Mouse (Mus musculus): ENCODE data around the gene Cx3cl1. TPM values are rescaled to one million over a fixed set of nuclear protein-coding genes. Genes with fewer than 3 reads are reported as not detected.

Gene Cx3cl1
- polyA plus RNA-seq, 1 experiment = 30.9 TPM

DNA sequence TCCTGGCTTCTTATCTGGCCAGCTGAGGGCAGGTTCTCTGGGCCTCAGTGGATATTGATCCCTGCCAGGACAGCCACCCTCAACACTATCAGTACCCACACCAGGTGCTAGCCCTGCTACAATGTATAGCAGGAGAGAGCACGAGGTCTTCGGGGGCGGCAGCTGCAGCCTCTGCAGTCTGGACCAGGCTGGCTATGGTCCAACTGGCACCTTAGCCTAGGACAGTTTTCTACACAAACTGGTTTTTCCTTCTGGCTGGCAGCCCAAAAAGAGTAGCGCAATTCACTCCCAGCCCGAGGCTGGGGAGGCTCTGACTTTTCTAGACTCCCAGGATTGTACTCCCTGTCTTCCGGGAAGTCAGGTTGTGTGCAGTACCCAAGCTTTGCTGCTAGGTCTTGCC, 864 bp upstream of the Cx3cl1 start:
- no peak overlapping the region for H3K4me3 ChIP-seq (ENCODE audit: insufficient read depth, low read length)
- TF ChIP-seq POLR2A (IDR thresholded peaks at IDR 0.05; ENCODE audit: low read depth, low read length) (no peak), CTCF (IDR thresholded peaks at IDR 0.05; ENCODE audit: borderline replicate concordance, insufficient read depth, low read length) (no peak)
- no peak overlapping the region for H3K27ac ChIP-seq (ENCODE audit: insufficient read depth, low read length)
- peaks cover 11% of the 10 kb centered on the region; the same call in 1 of the 2 replicates for H3K4me1 ChIP-seq (ENCODE audit: control insufficient read depth, insufficient read depth, low read length)

DNA sequence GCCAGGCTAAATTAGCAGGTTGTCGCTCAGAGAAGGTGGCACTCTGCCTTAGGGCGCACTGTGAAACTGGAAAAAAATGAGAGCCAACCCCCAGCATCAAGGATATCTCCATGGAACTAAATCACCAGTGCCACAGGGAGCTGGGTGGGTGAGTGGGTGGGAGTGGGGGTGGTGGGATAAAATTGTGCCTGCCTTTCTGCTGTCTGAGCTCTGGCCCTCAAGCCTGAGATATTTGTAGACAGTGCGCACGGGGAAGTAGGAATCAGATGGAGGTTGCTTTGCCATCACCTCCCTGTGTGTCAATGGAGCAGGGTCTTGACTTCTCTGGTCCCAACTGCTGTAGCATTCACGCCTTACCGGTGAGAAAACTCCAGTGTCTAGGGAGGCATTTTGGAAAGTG, 1.2 kb downstream of the Cx3cl1 start:
- Histone ChIP-seq H3K27ac (ENCODE audit: insufficient read depth, low read length) (no peak overlapping the region), H3K4me1 (ENCODE audit: control insufficient read depth, insufficient read depth, low read length) (peaks cover 12% of the 10 kb centered on the region), H3K4me3 (ENCODE audit: insufficient read depth, low read length) (peak overlapping the region; percentile 59; the same call in 1 of the 2 replicates)
- no peak for TF ChIP-seq CTCF (IDR thresholded peaks at IDR 0.05; ENCODE audit: borderline replicate concordance, insufficient read depth, low read length)
- TF ChIP-seq POLR2A (IDR thresholded peaks at IDR 0.05; ENCODE audit: low read depth, low read length) = no peak

DNA sequence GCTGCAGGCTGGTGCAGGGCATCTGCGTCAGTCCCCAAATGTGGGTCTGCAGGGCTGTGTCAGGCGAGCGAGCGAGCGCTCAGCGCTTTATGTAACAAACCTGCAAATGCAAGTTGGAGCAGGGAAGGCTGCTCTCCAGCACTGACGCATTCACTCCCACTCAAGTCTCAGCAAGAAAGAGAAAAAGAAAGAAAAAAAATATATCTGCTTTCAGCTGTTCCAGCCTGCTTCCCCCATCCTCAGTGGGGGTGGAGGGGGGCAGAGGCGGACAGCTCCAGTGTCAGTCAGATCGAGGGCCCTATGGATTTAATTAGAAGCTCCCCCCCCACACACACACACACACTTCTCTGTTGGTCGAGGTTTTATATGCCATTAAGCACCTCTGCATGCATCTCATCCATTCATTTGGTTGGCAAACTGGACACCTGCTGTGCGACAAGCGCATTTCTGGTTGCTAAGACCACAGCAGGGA, 1.9 kb downstream of the Cx3cl1 start:
- Histone ChIP-seq H3K4me3 (ENCODE audit: insufficient read depth, low read length) (no peak overlapping the region), H3K4me1 (ENCODE audit: control insufficient read depth, insufficient read depth, low read length) (peaks cover 16% of the 10 kb centered on the region), H3K27ac (ENCODE audit: insufficient read depth, low read length) (no peak overlapping the region)
- TF ChIP-seq CTCF (IDR thresholded peaks at IDR 0.05; ENCODE audit: borderline replicate concordance, insufficient read depth, low read length) (no peak), POLR2A (IDR thresholded peaks at IDR 0.05; ENCODE audit: low read depth, low read length) (no peak)

DNA sequence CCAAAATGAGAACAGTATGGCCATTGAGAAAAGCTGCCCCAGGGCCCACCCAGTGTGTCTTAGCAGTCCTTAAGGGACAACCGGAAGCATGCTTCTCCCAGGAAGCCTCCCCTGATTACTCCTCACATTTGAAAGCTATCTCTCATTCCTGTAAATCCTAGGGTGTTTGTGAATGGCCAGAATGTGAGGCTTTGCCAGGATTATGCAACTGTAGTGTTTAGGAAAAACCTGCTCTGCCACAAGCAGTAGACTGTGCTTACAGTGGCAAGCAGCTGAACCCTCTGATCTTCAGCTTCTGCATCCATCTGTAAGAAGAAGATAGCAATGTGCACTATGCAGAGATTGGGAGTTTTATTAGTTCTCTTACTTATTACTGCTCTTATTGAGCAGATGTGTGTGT, 2.8 kb downstream of the Cx3cl1 start:
- Histone ChIP-seq H3K4me1 (ENCODE audit: control insufficient read depth, insufficient read depth, low read length) (peaks cover 17% of the 10 kb centered on the region), H3K4me3 (ENCODE audit: insufficient read depth, low read length) (no peak overlapping the region), H3K27ac (ENCODE audit: insufficient read depth, low read length) (no peak overlapping the region)
- TF ChIP-seq CTCF (IDR thresholded peaks at IDR 0.05; ENCODE audit: borderline replicate concordance, insufficient read depth, low read length) = no peak
- no peak for TF ChIP-seq POLR2A (IDR thresholded peaks at IDR 0.05; ENCODE audit: low read depth, low read length)

DNA sequence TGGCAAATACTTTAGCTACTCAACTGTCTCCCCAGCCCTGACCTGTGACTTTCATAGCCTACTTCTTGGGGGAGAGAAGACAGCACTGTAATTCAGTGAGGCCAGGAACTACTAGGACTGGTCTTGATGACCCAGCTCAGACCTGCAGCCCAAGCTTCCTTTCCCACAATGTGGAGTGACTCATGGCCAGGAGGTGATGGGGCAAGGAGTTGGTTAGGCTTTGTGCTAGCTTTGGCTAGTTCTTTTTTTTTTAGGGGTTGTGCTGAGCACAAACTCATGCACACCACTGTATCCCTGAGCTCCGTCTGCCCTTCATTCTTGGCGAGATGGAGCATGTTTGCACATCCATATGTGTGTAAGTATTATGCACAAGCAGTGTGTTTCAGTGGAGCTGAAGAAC, 4.5 kb downstream of the Cx3cl1 start:
- Histone ChIP-seq H3K4me3 (ENCODE audit: insufficient read depth, low read length) (no peak overlapping the region), H3K27ac (ENCODE audit: insufficient read depth, low read length) (no peak overlapping the region), H3K4me1 (ENCODE audit: control insufficient read depth, insufficient read depth, low read length) (peaks cover 17% of the 10 kb centered on the region)
- TF ChIP-seq CTCF (IDR thresholded peaks at IDR 0.05; ENCODE audit: borderline replicate concordance, insufficient read depth, low read length) (no peak), POLR2A (IDR thresholded peaks at IDR 0.05; ENCODE audit: low read depth, low read length) (no peak)

DNA sequence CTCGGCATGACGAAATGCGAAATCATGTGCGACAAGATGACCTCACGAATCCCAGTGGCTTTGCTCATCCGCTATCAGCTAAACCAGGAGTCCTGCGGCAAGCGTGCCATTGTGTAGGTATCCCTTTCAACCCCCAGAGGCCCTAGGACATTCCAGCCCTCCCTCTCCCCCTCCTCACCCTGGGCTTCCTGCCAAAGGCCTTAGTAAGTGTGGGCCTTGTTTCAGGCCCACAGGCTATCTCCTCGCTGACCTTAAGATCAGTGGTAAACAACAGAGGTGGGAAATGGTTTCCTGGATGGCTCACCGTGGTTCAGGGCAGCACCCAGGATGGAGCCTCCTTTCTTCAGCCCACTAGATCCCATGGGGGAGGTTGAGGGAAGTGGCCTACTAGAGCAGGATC, 6.2 kb downstream of the Cx3cl1 start:
- Histone ChIP-seq H3K4me3 (ENCODE audit: insufficient read depth, low read length) (no peak overlapping the region), H3K27ac (ENCODE audit: insufficient read depth, low read length) (no peak overlapping the region), H3K4me1 (ENCODE audit: control insufficient read depth, insufficient read depth, low read length) (peaks cover 12% of the 10 kb centered on the region)
- TF ChIP-seq POLR2A (IDR thresholded peaks at IDR 0.05; ENCODE audit: low read depth, low read length) = no peak
- no peak for TF ChIP-seq CTCF (IDR thresholded peaks at IDR 0.05; ENCODE audit: borderline replicate concordance, insufficient read depth, low read length)

DNA sequence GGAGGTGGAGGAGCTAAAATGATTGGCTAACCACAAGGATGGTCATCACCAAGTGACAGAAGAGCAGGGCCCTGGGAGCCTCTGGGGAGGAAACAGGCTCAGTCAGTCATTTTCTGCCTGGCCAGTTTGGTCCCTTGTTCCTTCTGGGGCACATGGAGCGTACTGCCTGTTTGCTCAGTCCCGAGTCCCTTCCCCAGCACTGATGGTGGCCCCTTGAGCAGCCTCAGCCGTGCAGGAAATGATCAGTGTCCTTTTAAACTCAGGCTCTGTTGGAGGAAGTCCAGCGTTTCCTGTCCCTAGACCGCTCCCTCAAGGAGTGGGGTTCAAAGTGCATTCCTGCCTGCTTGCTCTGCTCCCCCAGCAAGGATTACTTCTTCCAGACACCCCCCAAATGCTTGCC, 6.7 kb downstream of the Cx3cl1 start:
- Histone ChIP-seq H3K4me3 (ENCODE audit: insufficient read depth, low read length) (no peak overlapping the region), H3K27ac (ENCODE audit: insufficient read depth, low read length) (no peak overlapping the region), H3K4me1 (ENCODE audit: control insufficient read depth, insufficient read depth, low read length) (peaks cover 12% of the 10 kb centered on the region)
- no peak for TF ChIP-seq CTCF (IDR thresholded peaks at IDR 0.05; ENCODE audit: borderline replicate concordance, insufficient read depth, low read length)
- no peak for TF ChIP-seq POLR2A (IDR thresholded peaks at IDR 0.05; ENCODE audit: low read depth, low read length)

DNA sequence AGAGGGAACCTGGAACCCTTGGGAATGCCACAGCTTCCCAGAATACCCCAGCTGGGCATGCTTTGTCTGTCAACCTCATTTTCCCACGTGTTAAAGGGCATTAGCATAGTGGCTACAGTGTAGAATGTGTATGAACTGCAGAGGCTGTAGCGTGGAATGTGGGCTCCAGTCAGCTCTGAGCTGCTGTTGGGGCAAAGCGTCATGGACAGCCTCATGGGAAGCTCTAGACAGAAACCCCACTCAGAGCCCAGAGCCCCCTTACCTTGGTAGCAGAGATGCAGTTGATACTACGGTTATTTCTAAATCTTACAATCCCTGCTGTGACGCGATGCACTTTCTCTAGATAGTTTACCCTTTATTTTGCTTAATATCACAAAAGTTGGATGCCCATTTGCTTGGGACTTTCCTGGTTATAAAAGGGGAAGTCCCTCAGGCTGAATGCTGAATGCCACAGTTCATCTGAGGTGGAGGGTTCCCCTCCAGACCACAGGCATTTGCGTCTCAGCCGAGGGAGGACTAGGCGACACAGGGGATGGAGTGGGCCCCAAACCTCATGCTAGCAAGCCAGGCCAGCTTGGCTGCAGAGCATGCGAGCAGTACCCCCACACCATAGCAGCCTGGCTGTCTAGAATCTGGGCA, 7.2 kb downstream of the Cx3cl1 start:
- Histone ChIP-seq H3K4me3 (ENCODE audit: insufficient read depth, low read length) (no peak overlapping the region), H3K27ac (ENCODE audit: insufficient read depth, low read length) (no peak overlapping the region), H3K4me1 (ENCODE audit: control insufficient read depth, insufficient read depth, low read length) (peaks cover 10% of the 10 kb centered on the region)
- TF ChIP-seq POLR2A (IDR thresholded peaks at IDR 0.05; ENCODE audit: low read depth, low read length) (no peak), CTCF (IDR thresholded peaks at IDR 0.05; ENCODE audit: borderline replicate concordance, insufficient read depth, low read length) (no peak)

DNA sequence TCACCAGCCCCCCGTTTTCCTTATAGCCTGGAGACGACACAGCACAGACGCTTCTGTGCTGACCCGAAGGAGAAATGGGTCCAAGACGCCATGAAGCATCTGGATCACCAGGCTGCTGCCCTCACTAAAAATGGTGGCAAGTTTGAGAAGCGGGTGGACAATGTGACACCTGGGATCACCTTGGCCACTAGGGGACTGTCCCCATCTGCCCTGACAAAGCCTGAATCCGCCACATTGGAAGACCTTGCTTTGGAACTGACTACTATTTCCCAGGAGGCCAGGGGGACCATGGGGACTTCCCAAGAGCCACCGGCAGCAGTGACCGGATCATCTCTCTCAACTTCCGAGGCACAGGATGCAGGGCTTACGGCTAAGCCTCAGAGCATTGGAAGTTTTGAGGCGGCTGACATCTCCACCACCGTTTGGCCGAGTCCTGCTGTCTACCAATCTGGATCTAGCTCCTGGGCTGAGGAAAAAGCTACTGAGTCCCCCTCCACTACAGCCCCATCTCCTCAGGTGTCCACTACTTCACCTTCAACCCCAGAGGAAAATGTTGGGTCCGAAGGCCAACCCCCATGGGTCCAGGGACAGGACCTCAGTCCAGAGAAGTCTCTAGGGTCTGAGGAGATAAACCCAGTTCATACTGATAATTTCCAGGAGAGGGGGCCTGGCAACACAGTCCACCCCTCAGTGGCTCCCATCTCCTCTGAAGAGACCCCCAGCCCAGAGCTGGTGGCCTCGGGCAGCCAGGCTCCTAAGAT, 7.9 kb downstream of the Cx3cl1 start:
- Histone ChIP-seq H3K4me3 (ENCODE audit: insufficient read depth, low read length) (no peak overlapping the region), H3K27ac (ENCODE audit: insufficient read depth, low read length) (no peak overlapping the region), H3K4me1 (ENCODE audit: control insufficient read depth, insufficient read depth, low read length) (peaks cover 13% of the 10 kb centered on the region)
- TF ChIP-seq CTCF (IDR thresholded peaks at IDR 0.05; ENCODE audit: borderline replicate concordance, insufficient read depth, low read length) = no peak
- no peak for TF ChIP-seq POLR2A (IDR thresholded peaks at IDR 0.05; ENCODE audit: low read depth, low read length)

DNA sequence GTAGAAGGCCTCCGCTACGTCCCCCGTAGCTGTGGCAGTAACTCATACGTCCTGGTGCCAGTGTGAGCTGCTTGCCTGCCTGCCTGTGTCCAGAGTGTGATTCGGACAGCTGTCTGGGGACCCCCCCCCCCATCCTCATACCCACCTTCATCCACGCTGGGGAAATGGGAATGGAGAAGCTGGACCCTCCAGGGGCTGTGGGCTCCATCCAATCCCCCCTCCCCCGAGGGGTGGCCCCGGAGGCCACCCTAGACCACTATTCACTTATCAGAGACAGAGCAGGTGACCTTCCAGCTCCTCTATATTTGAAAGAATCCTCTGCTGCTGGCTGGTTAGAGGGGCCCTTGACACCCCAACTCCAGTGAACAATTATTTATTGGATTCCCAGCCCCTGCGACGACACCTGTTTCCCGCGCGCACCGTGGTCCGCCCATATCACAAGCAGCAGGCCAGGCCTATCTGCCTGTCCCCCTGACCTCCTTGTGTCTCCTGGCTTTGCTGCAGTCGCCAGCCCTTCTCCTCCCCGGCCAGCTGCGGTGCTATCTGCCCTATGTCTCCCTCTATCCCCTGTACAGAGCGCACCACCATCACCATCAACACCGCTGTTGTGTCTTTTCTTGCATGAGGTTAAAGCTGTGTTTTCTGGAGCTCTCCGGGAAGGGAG, 8.8 kb downstream of the Cx3cl1 start:
- no peak overlapping the region for H3K27ac ChIP-seq (ENCODE audit: insufficient read depth, low read length)
- H3K4me3 ChIP-seq (ENCODE audit: insufficient read depth, low read length) = no peak overlapping the region
- H3K4me1 ChIP-seq (ENCODE audit: control insufficient read depth, insufficient read depth, low read length) = peaks cover 13% of the 10 kb centered on the region
- TF ChIP-seq CTCF (IDR thresholded peaks at IDR 0.05; ENCODE audit: borderline replicate concordance, insufficient read depth, low read length) (no peak), POLR2A (IDR thresholded peaks at IDR 0.05; ENCODE audit: low read depth, low read length) (no peak)
